Mouse (Mus musculus) gastrocnemius, adult 2 months (tissue): ENCODE results near the gene Ncoa1. TPM values are rescaled to one million over a fixed set of nuclear protein-coding genes. Genes with fewer than 3 reads are reported as not detected.
A peak's percentile ranks its signal among the peaks of the same experiment; 100 is the strongest.

Experiments used
- DNase-seq: peaks from one replicate; pipeline ENCODE4 v3.0.0; 2022
- H3K27ac ChIP-seq: fragments of 200-600 bp; 2 replicates; pipeline ENCODE4 v1.8.1; 2022; ENCODE audit warnings: mild to moderate bottlenecking
- H3K4me3 ChIP-seq: fragments of 200-600 bp; 2 replicates; pipeline ENCODE4 v1.8.1; 2022; ENCODE audit warnings: mild to moderate bottlenecking, moderate library complexity
- CTCF ChIP-seq: fragments of 200-600 bp; IDR thresholded peaks from 2 replicates; pipeline ENCODE4 v1.8.1; 2022; ENCODE audit warnings: antibody characterized with exemption, mild to moderate bottlenecking, moderate library complexity
- intact Hi-C: fragments of 180-260 bp; cut with DNase I; formaldehyde crosslinking; loops from one replicate; pipeline ENCODE4 v1.15.1; 2025
- total RNA-seq, 2 experiments: library from RNA; stranded (reverse); gene quantifications; 2 replicates each; pipeline ENCODE4 v1.2.3; 2021

Ncoa1 gene
- total RNA-seq, 2 experiments from 2014 or later, result 26.1 to 26.6 TPM

DNA sequence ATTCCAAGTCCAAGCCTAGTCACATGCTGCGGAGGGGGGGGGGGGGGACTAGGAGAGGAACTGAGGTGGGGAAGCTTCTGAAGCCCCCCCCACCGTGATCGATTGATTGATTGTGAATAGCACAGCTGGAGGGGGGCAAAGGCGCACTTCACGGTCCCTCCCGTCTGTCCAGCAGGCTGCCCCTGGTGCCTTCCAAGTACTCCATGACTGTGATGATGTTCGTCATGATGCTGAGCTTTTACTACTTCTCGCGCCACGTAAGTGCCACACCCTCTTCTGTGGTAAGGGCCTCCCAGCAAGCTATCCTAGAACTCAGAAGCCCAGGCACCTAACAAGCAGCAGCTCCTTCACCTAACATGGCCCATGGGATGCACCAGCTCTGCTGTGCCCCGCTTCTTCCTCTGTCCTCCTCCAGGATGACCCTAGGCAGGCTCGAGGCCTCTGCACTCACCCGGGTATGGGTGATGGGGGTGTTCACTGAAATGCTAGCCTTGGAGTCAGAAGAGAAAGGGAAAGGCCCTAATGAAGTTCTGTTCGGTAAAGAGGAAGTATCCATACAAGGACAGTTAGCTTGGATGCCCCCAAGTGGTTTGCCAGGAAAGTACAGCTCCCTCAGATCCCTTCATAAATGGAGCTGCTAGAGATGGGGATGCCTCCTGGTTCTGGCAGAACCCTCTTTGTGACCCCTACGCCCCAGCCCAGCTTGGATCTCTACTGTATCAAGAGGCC, 268.4 kb downstream of the Ncoa1 start:
- TF ChIP-seq CTCF, result peak; percentile 72
- H3K27ac ChIP-seq, result 0 out of 2 replicates have a peak overlapping the region, but pooled peaks have one; percentile 8
- intact Hi-C loops, result loop anchor here (5.0 kb wide), 2 partner anchors 101 to 281 kb away; no protein-coding TSS in a partner anchor
- peak; percentile 57 for DNase-seq
- peak overlapping the region; percentile 26; the same call in 1 of the 2 replicates for H3K4me3 ChIP-seq

DNA sequence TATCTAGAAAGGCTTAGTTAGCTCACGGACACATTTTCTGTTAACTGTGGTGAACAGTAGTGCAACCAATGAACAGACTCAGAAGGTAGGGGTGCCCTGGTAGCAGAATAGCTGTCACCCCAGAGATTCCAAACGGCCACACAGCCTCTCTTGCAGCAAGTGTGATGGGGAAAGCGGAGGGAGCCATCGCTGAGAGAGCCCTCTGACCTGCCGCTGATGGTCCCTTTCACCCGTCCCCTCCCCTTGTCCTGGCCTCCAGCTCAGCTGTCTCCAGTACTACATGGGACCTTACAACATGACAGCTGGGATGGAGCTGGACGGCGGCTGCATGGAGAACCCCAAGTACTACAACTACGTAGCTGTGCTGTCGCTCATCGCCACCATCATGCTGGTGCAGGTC, 270.9 kb downstream of the Ncoa1 start:
- H3K4me3 ChIP-seq, result no peak overlapping the region
- intact Hi-C loops, result loop anchor here (5.0 kb wide), 2 partner anchors 99 to 279 kb away; no protein-coding TSS in a partner anchor
- DNase-seq, result no peak
- TF ChIP-seq CTCF, result no peak
- H3K27ac ChIP-seq, result no peak overlapping the region

DNA sequence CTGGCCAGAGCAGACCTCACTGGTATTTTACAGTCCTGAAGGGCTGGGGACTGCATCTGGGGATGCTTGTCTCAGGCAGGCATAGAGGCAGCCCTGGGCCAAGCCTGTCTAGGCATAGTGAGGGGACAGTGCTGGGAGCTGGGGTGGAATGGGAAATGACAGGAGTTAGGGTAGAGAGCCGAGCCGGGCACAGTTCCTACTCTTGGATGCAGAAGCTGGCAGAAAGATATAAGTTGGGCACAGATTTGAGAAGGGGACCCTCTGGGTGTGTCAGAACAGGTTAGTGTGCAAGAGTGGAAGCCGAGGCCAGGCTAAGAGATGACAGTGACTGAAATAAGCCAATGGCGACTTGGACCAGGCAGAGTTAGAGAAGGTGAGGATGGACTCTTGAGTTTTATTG, 274.8 kb downstream of the Ncoa1 start:
- no peak for DNase-seq
- H3K27ac ChIP-seq, result no peak overlapping the region
- no peak for TF ChIP-seq CTCF
- H3K4me3 ChIP-seq, result no peak overlapping the region
- intact Hi-C loops, result no loop called here

DNA sequence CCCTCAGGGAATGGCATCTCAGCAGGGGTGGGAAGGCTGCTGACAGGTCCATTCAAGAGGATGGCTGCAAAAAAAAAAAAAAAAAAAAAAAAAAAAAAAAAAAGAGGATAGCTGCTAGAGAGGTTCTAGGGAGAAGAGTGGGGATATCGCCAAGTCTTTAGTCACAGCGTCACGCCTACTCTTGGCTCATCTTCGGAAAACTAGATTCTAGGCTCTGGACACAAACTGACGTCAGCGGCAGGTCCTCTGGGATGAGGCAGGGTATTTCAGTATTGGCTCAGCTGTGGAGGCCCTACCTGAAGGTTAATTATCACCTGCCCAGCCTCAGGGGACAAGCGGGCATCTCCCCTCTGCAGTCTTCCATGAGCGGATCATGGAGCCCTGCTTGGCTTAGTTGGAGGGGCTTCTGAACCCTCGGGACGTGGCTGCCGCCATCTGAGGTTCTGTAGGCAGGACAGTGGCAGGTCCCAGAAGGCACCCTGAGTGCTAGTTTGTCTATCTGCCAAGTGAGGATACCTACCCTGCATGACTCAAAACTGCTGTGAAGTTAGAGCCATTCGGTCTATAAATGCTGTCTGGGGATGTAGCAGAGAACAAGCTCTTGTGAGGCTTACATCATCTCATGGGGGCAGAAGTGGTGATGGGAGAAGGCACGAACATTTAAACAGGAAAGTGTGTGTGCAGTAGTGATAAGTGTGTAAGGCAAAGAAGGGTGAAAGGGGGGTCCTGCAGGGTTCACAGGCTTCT, 275.4 kb downstream of the Ncoa1 start:
- DNase-seq, result peak; percentile 81
- TF ChIP-seq CTCF, result no peak
- intact Hi-C loops, result no loop called here

DNA sequence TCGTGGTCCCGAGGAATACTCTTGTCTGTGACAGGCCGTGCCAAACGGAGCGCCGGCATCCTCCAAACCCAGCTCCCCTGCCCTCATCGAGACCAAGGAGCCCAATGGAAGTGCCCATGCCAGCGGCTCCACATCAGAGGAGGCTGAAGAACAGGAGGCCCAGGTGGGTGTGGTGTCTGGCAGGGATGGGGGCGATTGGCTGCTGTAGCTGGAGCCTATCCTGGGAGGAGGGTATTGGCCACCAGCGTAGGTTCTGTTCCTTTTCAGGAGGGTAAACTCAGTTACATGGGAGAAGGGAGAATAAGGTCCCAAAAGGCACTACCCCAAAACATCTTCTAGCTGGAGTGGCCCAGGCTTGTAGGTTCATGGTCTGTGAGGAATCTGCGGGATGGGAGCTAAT, 277.7 kb downstream of the Ncoa1 start:
- no peak for TF ChIP-seq CTCF
- H3K4me3 ChIP-seq, result no peak overlapping the region
- DNase-seq, result no peak
- no peak overlapping the region for H3K27ac ChIP-seq
- intact Hi-C loops, result no loop called here

More for the DNA sequence above, 275.4 kb downstream of the Ncoa1 start:
- no peak overlapping the region for H3K4me3 ChIP-seq
- H3K27ac ChIP-seq, result no peak overlapping the region

DNA sequence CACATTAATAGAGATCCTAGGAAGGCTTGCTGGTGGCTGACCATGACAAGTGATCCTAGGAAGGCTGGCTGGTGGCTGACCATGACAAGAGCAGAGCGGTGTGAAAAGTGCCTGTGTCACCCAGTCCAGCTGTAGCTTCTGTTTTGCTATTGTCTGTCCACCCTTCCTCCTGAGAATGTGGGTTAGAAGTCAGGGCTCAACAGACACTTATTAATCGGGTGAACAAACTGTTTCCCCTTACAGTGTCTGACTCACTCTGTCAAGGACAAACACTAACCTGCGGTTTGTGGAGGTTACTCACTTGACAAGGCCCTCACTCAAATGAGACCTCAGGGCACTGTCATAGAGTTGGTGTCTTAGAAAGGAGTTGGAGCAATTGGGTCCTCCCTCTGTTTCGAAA, 278.3 kb downstream of the Ncoa1 start:
- no peak for TF ChIP-seq CTCF
- DNase-seq, result no peak
- intact Hi-C loops, result no loop called here
- H3K27ac ChIP-seq, result no peak overlapping the region
- H3K4me3 ChIP-seq, result no peak overlapping the region

Other genes with a start within 250 kb of the Ncoa1 start
- 1 to 10 TPM; 5.2 to 5.6 TPM for gene Ptrhd1, start 243.2 kb downstream of the Ncoa1 start, total RNA-seq
- 1 to 10 TPM; 1.6 to 1.8 TPM for gene Cenpo, start 242.9 kb downstream of the Ncoa1 start, total RNA-seq
- gene Itsn2, start 115.5 kb upstream of the Ncoa1 start, total RNA-seq, result 10 to 100 TPM; 22.8 to 27.0 TPM
- gene Gm3625, start 115.7 kb upstream of the Ncoa1 start, total RNA-seq, result not detected